Mouse (Mus musculus): ENCODE results near the gene Tcp11l2. TPM values are rescaled to one million over a fixed set of nuclear protein-coding genes. Genes with fewer than 3 reads are reported as not detected.

Tcp11l2 gene
- polyA plus RNA-seq, 1 experiment from 2014 or later: 22.1 TPM

DNA sequence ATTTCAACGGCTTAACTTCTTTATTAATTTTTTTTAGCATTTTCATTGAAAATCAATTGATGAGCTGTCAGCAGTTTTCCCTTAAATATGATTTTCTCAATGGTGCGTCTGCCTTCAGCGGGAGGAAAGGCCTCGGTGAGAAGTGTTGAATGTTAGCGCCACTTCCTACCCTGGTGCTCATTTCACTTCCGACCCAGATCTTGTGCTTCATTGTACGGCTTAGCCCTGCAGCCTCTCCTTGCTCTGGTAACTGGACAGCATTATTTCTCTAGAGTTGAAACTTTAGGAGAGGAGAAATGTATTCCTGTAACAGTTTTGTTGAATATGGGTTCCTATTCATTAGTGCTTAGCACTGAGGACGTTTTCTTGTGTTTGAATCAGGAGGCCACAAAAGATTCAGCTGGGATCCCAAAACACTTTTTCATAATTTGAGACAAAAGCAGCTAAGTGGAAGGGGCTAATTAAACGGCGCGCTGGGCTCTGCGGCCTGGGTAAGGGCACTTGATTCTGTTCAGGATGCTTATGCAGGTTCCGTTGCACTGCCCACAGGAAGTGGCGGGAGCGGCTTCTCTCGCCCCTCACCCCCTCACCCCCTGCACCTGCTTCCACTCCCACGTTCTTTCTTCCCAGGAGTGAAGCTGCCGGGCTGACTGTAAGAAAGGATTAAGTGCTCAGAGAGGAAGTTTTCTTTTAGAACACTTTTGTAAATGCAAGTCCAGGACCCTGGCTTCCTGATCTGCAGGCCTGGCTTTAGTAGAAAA, 81.8 kb downstream of the Tcp11l2 start:
- Histone ChIP-seq H3K9me3 (ENCODE audit: control insufficient read depth, low read length) (no peaks in the 10 kb centered on the region), H3K4me2 (ENCODE audit: low read length) (0 out of 2 replicates have a peak overlapping the region, but pooled peaks have one; percentile 3), H3K36me3 (ENCODE audit: control insufficient read depth, insufficient read depth, low read length) (no peaks in the 10 kb centered on the region), H3K4me3 (replicated peaks; ENCODE audit: low read depth, low read length) (no peak overlapping the region), H3K4me1 (ENCODE audit: control insufficient read depth, insufficient read depth, low read length) (peaks cover 21% of the 10 kb centered on the region), H3K27me3 (ENCODE audit: control insufficient read depth, insufficient read depth, low read length) (no peaks in the 10 kb centered on the region), H3K27ac (replicated peaks; ENCODE audit: low read depth, low read length) (peak overlapping the region; percentile 41; the same call in 1 of the 2 replicates), H3K9ac (replicated peaks; ENCODE audit: low read length) (no peak overlapping the region)
- 22% methylated on average over 18 of the region's 18 CpGs for WGBS
- ATAC-seq (ENCODE audit: low FRiP score, low TSS enrichment) (no peak), DNase-seq (peak; percentile 55)

DNA sequence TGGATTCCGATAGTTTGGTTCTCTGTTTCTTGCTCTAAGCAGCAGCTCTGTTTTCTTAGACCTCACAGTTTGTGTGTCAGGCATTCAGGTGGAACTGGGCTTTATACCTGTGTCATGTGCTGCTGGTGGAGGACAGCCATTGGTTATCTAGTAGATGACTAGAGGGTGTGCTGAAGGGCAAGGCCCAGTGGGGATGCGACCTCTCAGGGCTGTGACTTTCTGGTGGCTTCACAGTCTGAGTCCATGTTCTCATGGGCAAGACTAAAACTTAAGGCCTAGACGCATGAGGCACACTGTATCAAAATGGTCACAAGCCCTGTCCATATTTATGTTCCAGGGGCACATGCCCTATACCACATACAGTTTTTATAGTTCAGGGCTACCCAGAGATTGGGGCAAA, 82.9 kb downstream of the Tcp11l2 start:
- Histone ChIP-seq H3K9me3 (ENCODE audit: control insufficient read depth, low read length) (no peaks in the 10 kb centered on the region), H3K4me2 (ENCODE audit: low read length) (no peak overlapping the region)
- no peak for DNase-seq

DNA sequence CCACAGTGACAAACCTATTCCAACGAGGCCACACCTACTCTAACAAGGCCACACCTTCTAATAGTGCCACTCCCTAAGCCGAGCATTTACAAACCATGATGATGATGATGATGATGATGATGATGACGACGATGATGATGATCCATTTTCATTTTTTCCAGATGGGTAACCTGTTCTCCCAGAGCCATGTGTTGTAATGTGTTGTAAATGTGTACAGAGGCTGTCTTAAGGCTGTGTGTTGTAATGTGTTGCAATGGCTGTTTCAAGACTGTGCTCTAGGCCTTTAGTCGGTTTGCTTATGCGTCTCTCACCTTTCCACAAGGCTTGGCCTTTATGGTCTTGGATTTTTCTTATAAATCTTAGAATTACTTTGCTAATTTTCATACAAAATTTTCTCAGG, 85.7 kb downstream of the Tcp11l2 start:
- Histone ChIP-seq H3K36me3 (ENCODE audit: control insufficient read depth, insufficient read depth, low read length) (no peaks in the 10 kb centered on the region), H3K27ac (replicated peaks; ENCODE audit: low read depth, low read length) (no peak overlapping the region), H3K4me3 (replicated peaks; ENCODE audit: low read depth, low read length) (no peak overlapping the region), H3K27me3 (ENCODE audit: control insufficient read depth, insufficient read depth, low read length) (no peaks in the 10 kb centered on the region), H3K9ac (replicated peaks; ENCODE audit: low read length) (no peak overlapping the region), H3K4me1 (ENCODE audit: control insufficient read depth, insufficient read depth, low read length) (peaks cover 21% of the 10 kb centered on the region), H3K4me2 (ENCODE audit: low read length) (no peak overlapping the region), H3K9me3 (ENCODE audit: control insufficient read depth, low read length) (no peaks in the 10 kb centered on the region)
- no peak for ATAC-seq (ENCODE audit: low FRiP score, low TSS enrichment)
- WGBS: 91% methylated on average over 6 of the region's 6 CpGs
- no peak for DNase-seq

More for the DNA sequence above, 82.9 kb downstream of the Tcp11l2 start:
- 84% methylated on average over 3 of the region's 3 CpGs for WGBS
- H3K27ac ChIP-seq (replicated peaks; ENCODE audit: low read depth, low read length): no peak overlapping the region
- no peak for ATAC-seq (ENCODE audit: low FRiP score, low TSS enrichment)
- H3K36me3 ChIP-seq (ENCODE audit: control insufficient read depth, insufficient read depth, low read length): no peaks in the 10 kb centered on the region
- no peak overlapping the region for H3K4me3 ChIP-seq (replicated peaks; ENCODE audit: low read depth, low read length)
- H3K27me3 ChIP-seq (ENCODE audit: control insufficient read depth, insufficient read depth, low read length): no peaks in the 10 kb centered on the region
- H3K9ac ChIP-seq (replicated peaks; ENCODE audit: low read length): no peak overlapping the region
- peaks cover 21% of the 10 kb centered on the region for H3K4me1 ChIP-seq (ENCODE audit: control insufficient read depth, insufficient read depth, low read length)

Other genes starting within 250 kb of the Tcp11l2 start
- 5.4 and 9.2 TPM in 2 replicates for gene Nuak1, start 136.0 kb upstream of the Tcp11l2 start, polyA plus RNA-seq (2014; fragmentation: Nextera tagmentation; extraction: Ambion mirVana)
- 57.2 and 71.5 TPM in 2 replicates for gene Ckap4, start 42.6 kb upstream of the Tcp11l2 start, polyA plus RNA-seq (2014; fragmentation: Nextera tagmentation; extraction: Ambion mirVana)
- gene Polr3b, start 45.7 kb downstream of the Tcp11l2 start, polyA plus RNA-seq (2014; fragmentation: Nextera tagmentation; extraction: Ambion mirVana): 14.7 and 17.7 TPM in 2 replicates
- gene Rfx4, start 179.4 kb downstream of the Tcp11l2 start, polyA plus RNA-seq (2014; fragmentation: Nextera tagmentation; extraction: Ambion mirVana): 16.2 and 25.1 TPM in 2 replicates

All from midbrain, embryonic 14.5 days (tissue).